Mouse (Mus musculus) midbrain, embryonic 13.5 days (tissue): ENCODE measurements around the gene Prkca. TPM values are rescaled to one million over a fixed set of nuclear protein-coding genes. Genes with fewer than 3 reads are reported as not detected.
A peak's percentile ranks its signal among the peaks of the same experiment; 100 is the strongest.

Experiments used
- ATAC-seq: fragments of 200-750 bp; cut with Nextera tagmentation; 2 replicates; pipeline ENCODE4 v1.8.0; 2017; ENCODE audit warnings: mild to moderate bottlenecking, moderate TSS enrichment, moderate library complexity
- H3K27ac ChIP-seq: fragments of 300-500 bp; sonication (generic); 2 replicates; pipeline ENCODE4 v1.5.1; 2015; ENCODE audit warnings: inconsistent platforms, mild to moderate bottlenecking, moderate library complexity
- H3K27me3 ChIP-seq: fragments of 300-500 bp; sonication (generic); 2 replicates; pipeline ENCODE4 v1.6.1; 2015; ENCODE audit warnings: mild to moderate bottlenecking, inconsistent platforms
- H3K36me3 ChIP-seq: fragments of 300-500 bp; sonication (generic); 2 replicates; pipeline ENCODE4 v1.6.1; 2015; ENCODE audit warnings: mild to moderate bottlenecking, inconsistent platforms
- H3K4me1 ChIP-seq: fragments of 300-500 bp; sonication (generic); replicated peaks from 2 replicates; pipeline ENCODE4 v1.6.1; 2015; ENCODE audit warnings: inconsistent platforms
- H3K4me2 ChIP-seq: fragments of 300-500 bp; sonication (generic); replicated peaks from 2 replicates; pipeline ENCODE4 v1.6.1; 2015; ENCODE audit warnings: moderate library complexity, mild to moderate bottlenecking, inconsistent platforms
- H3K4me3 ChIP-seq: fragments of 300-500 bp; sonication (generic); replicated peaks from 2 replicates; pipeline ENCODE4 v1.5.1; 2015; ENCODE audit warnings: mild to moderate bottlenecking, inconsistent platforms
- H3K9ac ChIP-seq: fragments of 300-500 bp; sonication (generic); replicated peaks from 2 replicates; pipeline ENCODE4 v1.6.1; 2015; ENCODE audit warnings: mild to moderate bottlenecking, inconsistent platforms
- H3K9me3 ChIP-seq: fragments of 300-500 bp; sonication (generic); 2 replicates; pipeline ENCODE4 v1.6.1; 2016; ENCODE audit warnings: mild to moderate bottlenecking, inconsistent platforms
- WGBS: fragments of 180-500 bp; shearing (Covaris S2); methylation state at CpG from one replicate; pipeline ENCODE4 v1.1.7; 2015; 5-methylcytosine and 5-hydroxymethylcytosine counted together
- polyA plus RNA-seq: library from polyadenylated mRNA; unstranded; fragments of >200 nt; fragmentation: Nextera tagmentation; extraction: Ambion mirVana; gene quantifications from 2 replicates; pipeline ENCODE4 v1.2.1, GENCODE M21; 2015

The Prkca gene
- polyA plus RNA-seq, 1 experiment from 2014 or later = 3.3 TPM

DNA sequence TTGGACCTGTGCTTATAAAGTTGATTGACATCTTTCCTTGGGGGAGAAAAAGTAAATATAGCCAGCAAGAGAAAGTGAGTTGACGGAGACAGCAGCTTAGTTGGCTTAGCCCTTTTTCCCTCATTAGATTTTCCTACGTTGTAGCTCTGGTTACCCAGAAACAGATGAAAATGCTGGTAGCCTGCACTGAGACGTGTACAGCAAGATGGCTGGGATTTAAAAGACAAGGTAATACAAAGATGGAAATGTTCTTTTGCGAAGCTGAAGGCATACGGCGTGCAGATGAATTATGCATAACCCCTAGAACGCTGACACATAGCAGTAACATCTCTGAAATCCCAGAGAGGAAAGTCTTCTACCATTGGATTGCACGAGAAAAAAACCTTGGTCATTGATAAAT, 198.6 kb downstream of the Prkca start:
- ATAC-seq = 0 out of 2 replicates have a peak, but pooled peaks have one; percentile 45
- 55% methylated on average over 8 of the region's 8 CpGs for WGBS
- H3K4me2 ChIP-seq = no peak overlapping the region

DNA sequence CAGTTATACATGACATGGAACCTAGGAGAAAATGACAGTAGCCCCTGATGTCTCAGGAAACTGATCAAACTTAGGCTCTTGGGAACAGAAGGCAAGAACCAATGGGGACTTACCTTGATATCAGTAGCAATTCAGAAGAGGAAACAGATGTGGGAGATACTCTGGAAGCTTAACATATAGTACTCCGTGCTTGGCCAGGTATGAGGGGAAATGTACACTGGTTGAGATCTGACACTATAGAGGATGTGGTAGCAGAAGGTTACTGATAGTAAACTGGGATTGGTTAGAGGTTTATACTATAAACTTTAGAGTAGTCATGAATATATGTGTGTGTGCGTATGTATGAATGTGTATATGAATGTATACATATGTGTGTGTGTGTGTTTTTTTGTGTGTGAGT, 200.0 kb downstream of the Prkca start:
- no peak for ATAC-seq
- 0 out of 2 replicates have a peak, but pooled peaks cover 5% of the 10 kb centered on the region for H3K27me3 ChIP-seq
- no peak overlapping the region for H3K4me3 ChIP-seq
- peaks cover 40% of the 10 kb centered on the region for H3K4me1 ChIP-seq
- no peak overlapping the region for H3K27ac ChIP-seq
- H3K4me2 ChIP-seq = no peak overlapping the region
- no peaks in the 10 kb centered on the region for H3K36me3 ChIP-seq
- WGBS = 98% methylated on average over 2 of the region's 2 CpGs
- H3K9me3 ChIP-seq = no peaks in the 10 kb centered on the region
- no peak overlapping the region for H3K9ac ChIP-seq

More for the DNA sequence above, 198.6 kb downstream of the Prkca start:
- Histone ChIP-seq H3K4me1 (peaks cover 46% of the 10 kb centered on the region), H3K27me3 (0 out of 2 replicates have a peak, but pooled peaks cover 8% of the 10 kb centered on the region), H3K9me3 (no peaks in the 10 kb centered on the region), H3K27ac (0 out of 2 replicates have a peak overlapping the region, but pooled peaks have one; percentile 4), H3K9ac (no peak overlapping the region), H3K36me3 (no peaks in the 10 kb centered on the region), H3K4me3 (no peak overlapping the region)

DNA sequence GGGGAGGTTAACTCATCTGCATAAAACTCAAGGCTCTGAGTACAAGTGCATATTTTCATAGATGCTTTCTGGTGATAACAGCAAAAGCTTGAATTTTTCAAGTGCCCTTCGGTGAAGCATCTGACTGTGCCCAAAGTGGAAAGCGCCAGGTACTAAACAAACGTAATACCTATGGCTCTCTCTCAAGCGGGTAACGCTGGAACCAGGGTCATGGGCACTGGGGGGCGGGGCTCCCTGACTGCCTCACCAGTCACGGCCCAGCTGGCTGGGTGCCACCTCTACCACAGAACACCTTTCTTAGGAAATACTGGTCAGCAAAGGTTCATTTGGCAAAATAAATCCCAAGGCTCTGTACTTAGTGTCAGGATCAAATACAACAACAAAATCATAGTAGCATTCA, 203.7 kb downstream of the Prkca start:
- no peak overlapping the region for H3K27ac ChIP-seq
- H3K36me3 ChIP-seq = no peaks in the 10 kb centered on the region
- no peak overlapping the region for H3K9ac ChIP-seq
- WGBS = 77% methylated on average over 7 of the region's 7 CpGs
- no peak for ATAC-seq
- peaks cover 33% of the 10 kb centered on the region for H3K4me1 ChIP-seq
- no peaks in the 10 kb centered on the region for H3K9me3 ChIP-seq
- H3K4me2 ChIP-seq = no peak overlapping the region
- H3K4me3 ChIP-seq = no peak overlapping the region
- 0 out of 2 replicates have a peak, but pooled peaks cover 5% of the 10 kb centered on the region for H3K27me3 ChIP-seq

DNA sequence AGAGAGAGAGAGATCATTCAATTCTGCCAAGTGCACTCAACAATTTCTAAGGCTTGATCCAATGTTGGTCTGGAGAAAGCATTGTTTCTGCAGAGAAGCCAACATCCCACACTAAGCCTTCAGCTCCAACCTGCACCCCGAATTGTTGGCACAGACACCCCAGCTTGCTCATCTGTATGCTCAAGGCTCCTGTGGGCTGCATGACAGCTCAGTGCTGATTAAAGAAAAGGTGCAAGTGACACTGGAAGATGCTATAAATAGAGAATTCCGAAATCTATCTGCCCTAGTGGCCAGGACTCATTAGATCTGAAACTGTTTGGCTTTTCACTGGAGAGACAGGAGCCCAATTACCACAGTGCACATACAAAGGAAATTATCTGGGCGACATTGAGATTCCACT, 207.4 kb downstream of the Prkca start:
- H3K9me3 ChIP-seq = no peaks in the 10 kb centered on the region

DNA sequence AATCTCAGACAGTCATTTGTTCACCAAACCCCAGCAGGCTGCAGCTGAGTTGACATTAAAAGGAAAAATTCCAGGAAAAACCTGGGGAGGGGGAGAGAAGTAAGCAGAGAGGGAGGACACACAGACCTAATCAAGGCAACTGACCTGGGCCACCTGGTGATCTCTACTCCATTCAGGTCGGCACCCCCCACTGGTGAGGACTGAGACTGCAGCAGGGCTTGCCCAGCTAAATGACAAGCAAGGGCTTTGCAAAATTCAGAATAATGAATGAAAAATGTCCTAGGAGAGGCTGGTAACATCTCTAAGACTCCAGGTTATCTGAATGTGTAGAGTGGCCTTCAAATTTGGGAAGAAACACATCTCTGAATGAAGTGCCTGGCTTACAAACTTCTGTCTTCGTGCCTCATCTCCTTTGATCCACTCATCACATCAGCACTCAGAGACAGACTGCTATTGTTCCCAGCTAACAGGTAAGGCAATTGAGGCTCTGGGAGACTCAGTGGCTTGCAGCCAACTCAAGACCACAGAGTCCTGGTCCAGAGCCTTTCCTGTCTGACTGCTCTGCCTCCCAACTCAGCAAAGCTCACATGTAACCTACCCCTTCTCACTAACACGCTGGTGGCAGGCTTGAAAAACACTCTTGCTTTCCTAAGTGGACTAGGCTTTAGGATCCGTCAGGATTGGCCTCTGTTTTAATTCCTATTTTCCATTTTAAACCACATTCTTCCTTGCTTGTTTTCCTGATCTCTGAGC, 208.1 kb downstream of the Prkca start:
- no peaks in the 10 kb centered on the region for H3K27me3 ChIP-seq
- H3K9ac ChIP-seq = no peak overlapping the region
- H3K4me1 ChIP-seq = peaks cover 21% of the 10 kb centered on the region
- no peaks in the 10 kb centered on the region for H3K36me3 ChIP-seq
- WGBS = 33% methylated on average over 4 of the region's 4 CpGs
- ATAC-seq = no peak
- H3K27ac ChIP-seq = no peak overlapping the region
- no peak overlapping the region for H3K4me3 ChIP-seq
- H3K9me3 ChIP-seq = no peaks in the 10 kb centered on the region
- no peak overlapping the region for H3K4me2 ChIP-seq

More for the DNA sequence above, 207.4 kb downstream of the Prkca start:
- H3K4me2 ChIP-seq = no peak overlapping the region
- no peak for ATAC-seq
- H3K36me3 ChIP-seq = no peaks in the 10 kb centered on the region
- H3K4me1 ChIP-seq = peaks cover 23% of the 10 kb centered on the region
- H3K27me3 ChIP-seq = no peaks in the 10 kb centered on the region
- WGBS = 48% methylated on average over 3 of the region's 3 CpGs
- no peak overlapping the region for H3K4me3 ChIP-seq
- no peak overlapping the region for H3K9ac ChIP-seq
- 0 out of 2 replicates have a peak overlapping the region, but pooled peaks have one; percentile 19 for H3K27ac ChIP-seq

DNA sequence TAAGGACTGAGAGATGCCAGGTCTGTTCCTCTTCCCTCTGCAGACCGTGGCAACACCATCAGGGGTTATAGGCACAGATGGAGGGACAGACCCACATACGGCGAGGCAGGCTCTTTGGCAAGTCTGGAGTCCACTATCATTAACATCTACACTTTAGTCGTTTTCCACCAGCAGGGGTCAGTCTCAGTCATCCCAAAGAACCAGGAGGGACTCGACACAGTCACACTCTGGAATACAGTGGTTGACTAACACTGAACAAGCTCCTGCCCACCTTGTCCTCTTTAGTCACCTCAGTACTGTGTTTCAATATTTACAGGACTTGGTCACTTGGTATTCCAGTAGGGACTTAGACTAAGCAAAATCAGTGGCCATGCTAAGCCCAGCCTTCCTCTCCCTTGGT, 215.1 kb downstream of the Prkca start:
- Histone ChIP-seq H3K4me1 (no peaks in the 10 kb centered on the region), H3K27me3 (no peaks in the 10 kb centered on the region), H3K9me3 (no peaks in the 10 kb centered on the region), H3K4me2 (no peak overlapping the region), H3K4me3 (no peak overlapping the region), H3K27ac (no peak overlapping the region), H3K9ac (no peak overlapping the region), H3K36me3 (no peaks in the 10 kb centered on the region)
- 0 out of 2 replicates have a peak, but pooled peaks have one; percentile 45 for ATAC-seq
- WGBS = 37% methylated on average over 5 of the region's 5 CpGs

DNA sequence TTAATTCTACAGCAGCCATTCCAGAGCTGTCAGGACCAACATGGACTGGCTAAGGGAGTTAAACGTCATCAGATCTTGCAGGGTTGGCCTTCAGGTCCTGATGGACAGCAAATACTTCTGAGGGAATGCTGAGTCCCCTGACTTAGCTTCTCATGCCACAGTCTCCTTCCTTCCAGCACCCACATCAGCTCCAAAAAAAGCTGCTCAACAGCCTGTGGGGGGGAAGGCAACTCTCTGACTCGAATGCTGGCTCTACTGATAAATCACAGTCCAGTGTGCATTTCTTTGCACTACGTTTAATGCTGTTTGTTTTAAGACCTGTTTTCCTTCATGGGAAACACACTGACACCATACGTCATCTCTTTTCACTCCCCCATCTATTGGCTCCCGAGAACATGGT, 215.8 kb downstream of the Prkca start:
- Histone ChIP-seq H3K9ac (no peak overlapping the region), H3K4me3 (no peak overlapping the region), H3K9me3 (no peaks in the 10 kb centered on the region), H3K27me3 (no peaks in the 10 kb centered on the region), H3K27ac (no peak overlapping the region), H3K36me3 (no peaks in the 10 kb centered on the region), H3K4me1 (no peaks in the 10 kb centered on the region), H3K4me2 (no peak overlapping the region)
- no peak for ATAC-seq
- WGBS = 87% methylated on average over 5 of the region's 5 CpGs

DNA sequence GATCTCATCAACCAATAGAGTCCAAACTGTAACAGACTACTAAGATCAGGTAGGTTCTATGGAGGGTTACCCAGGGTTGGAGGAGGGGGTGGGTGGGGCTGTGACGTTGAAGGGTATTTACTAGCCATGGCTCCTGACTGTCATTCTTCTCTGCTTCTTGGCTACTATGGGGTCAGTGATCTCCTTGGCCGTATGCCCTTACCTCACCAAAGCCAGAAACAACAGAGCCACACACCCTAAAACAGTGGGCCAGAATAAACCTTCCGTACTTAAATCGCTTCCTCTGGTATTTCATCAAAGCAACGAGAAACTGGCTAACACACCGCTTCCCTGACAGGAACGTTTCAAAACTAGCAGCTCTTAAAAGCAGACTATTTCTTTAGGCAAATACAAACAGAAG, 221.2 kb downstream of the Prkca start:
- H3K4me3 ChIP-seq = no peak overlapping the region
- no peaks in the 10 kb centered on the region for H3K27me3 ChIP-seq
- H3K9ac ChIP-seq = no peak overlapping the region
- ATAC-seq = no peak
- no peaks in the 10 kb centered on the region for H3K4me1 ChIP-seq
- 89% methylated on average over 7 of the region's 7 CpGs for WGBS
- no peak overlapping the region for H3K27ac ChIP-seq
- no peak overlapping the region for H3K4me2 ChIP-seq
- H3K9me3 ChIP-seq = no peaks in the 10 kb centered on the region
- H3K36me3 ChIP-seq = no peaks in the 10 kb centered on the region

DNA sequence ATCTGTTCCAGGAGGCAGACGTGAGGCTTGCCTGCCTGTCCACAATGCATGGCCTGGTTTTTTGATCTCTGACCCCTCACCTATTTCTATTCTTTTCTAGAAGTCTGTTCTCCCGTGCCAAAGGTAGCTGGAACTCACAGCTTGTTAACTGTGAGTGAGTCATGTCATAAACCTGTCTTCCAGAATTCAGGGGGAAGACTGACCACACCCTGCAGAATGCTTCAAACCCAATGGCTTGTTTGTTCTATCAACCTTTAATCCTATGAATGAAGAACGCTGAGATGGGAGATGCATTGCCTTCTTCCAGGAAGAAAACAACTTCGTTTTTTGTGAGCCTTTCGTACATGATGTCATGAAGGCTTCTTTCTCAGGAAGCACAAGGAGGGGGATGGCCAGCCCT, 223.0 kb downstream of the Prkca start:
- no peaks in the 10 kb centered on the region for H3K36me3 ChIP-seq
- 78% methylated on average over 5 of the region's 5 CpGs for WGBS

DNA sequence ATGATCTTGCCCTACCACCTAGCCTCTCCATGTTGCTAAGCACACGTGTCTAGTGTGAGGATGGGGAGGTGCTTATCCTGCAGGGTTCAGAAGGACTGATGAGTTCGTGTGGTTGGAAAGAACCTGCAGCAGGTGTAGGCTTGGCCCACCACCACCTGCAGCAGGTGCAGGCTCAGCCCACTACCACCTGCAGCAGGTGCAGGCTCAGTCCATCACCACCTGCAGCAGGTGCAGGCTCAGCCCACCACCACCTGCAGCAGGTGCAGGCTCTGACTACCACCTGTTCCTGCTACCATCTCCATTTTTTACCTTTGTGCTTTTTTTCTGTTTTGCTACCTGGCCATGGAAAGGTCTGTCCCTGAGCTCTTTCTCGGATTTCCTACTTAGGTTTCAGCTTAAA, 223.9 kb downstream of the Prkca start:
- no peaks in the 10 kb centered on the region for H3K36me3 ChIP-seq
- no peaks in the 10 kb centered on the region for H3K9me3 ChIP-seq
- ATAC-seq = no peak
- H3K9ac ChIP-seq = no peak overlapping the region
- H3K27ac ChIP-seq = no peak overlapping the region
- H3K4me3 ChIP-seq = no peak overlapping the region
- no peak overlapping the region for H3K4me2 ChIP-seq
- 81% methylated on average over 3 of the region's 3 CpGs for WGBS
- no peaks in the 10 kb centered on the region for H3K27me3 ChIP-seq
- H3K4me1 ChIP-seq = no peaks in the 10 kb centered on the region

More for the DNA sequence above, 223.0 kb downstream of the Prkca start:
- ATAC-seq = no peak
- no peak overlapping the region for H3K9ac ChIP-seq
- no peak overlapping the region for H3K27ac ChIP-seq
- H3K4me2 ChIP-seq = no peak overlapping the region
- no peak overlapping the region for H3K4me3 ChIP-seq
- no peaks in the 10 kb centered on the region for H3K4me1 ChIP-seq
- H3K27me3 ChIP-seq = no peaks in the 10 kb centered on the region
- no peaks in the 10 kb centered on the region for H3K9me3 ChIP-seq

DNA sequence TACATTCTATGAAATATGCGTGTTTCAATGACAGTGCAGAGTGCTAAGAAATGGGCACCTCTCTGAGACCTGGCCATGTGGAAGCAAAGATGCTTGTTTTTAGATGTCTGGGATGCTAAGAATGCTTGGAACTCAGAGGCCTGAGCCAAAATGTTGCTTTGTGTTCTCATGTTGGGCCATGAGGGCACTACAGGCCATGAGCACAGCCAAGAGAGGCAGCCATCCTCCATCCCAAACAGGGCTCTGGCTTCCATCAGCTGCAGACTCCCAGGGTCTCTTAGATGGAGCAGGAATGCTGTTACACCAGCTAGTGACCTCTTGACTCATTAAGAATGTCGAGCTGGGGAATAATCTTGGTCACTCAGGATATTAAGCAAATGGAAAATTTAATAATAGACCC, 224.9 kb downstream of the Prkca start:
- no peak for ATAC-seq
- Histone ChIP-seq H3K36me3 (no peaks in the 10 kb centered on the region), H3K27me3 (no peaks in the 10 kb centered on the region), H3K4me2 (no peak overlapping the region), H3K27ac (no peak overlapping the region), H3K4me1 (no peaks in the 10 kb centered on the region), H3K9ac (no peak overlapping the region), H3K9me3 (no peaks in the 10 kb centered on the region), H3K4me3 (no peak overlapping the region)
- 86% methylated on average over 2 of the region's 2 CpGs for WGBS

DNA sequence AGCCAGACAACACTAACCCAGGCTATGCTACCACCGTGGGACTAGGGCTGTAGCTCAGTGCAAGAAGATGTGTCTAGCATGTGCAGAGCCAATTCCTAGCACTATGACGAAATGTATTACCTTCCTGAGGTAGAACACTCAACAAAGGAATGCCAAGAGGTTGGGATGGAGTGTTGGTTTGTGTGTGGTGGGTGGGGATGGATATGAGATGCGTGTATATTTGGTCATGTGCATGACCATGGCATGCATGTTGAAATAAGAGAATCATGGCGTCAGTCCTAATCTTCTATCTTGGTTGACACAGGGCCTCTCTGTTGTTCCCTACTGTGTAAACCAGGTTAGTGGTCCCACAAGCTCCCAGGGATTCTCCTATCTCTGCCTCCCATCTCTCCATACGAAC, 225.5 kb downstream of the Prkca start:
- H3K27me3 ChIP-seq = no peaks in the 10 kb centered on the region
- H3K4me3 ChIP-seq = no peak overlapping the region
- H3K27ac ChIP-seq = no peak overlapping the region
- no peak overlapping the region for H3K9ac ChIP-seq
- WGBS = 92% methylated on average over 5 of the region's 5 CpGs
- H3K4me1 ChIP-seq = no peaks in the 10 kb centered on the region
- no peaks in the 10 kb centered on the region for H3K36me3 ChIP-seq
- no peak overlapping the region for H3K4me2 ChIP-seq
- no peak for ATAC-seq
- no peaks in the 10 kb centered on the region for H3K9me3 ChIP-seq
